Mouse (Mus musculus): Measurements from ENCODE around the gene Atp1a1.

The Atp1a1 gene

GRCm38 (mm10) chr3:101552621-101553620, 51.6 kb downstream of the Atp1a1 start:
- DNase-seq (ENCODE audit: low spot score): no peak

- DNase-seq (ENCODE audit: low spot score): no peak
These were observed 52.8 kb downstream of the Atp1a1 start for GRCm38 (mm10) chr3:101551457-101552230.

- no peak for DNase-seq (ENCODE audit: low spot score)
These were observed 54.7 kb downstream of the Atp1a1 start for GRCm38 (mm10) chr3:101549749-101550148.

GRCm38 (mm10) chr3:101544116-101544515, 60.4 kb downstream of the Atp1a1 start:
- DNase-seq (ENCODE audit: low spot score): no peak

- DNase-seq (ENCODE audit: low spot score): no peak
These were observed 62.9 kb downstream of the Atp1a1 start for GRCm38 (mm10) chr3:101541571-101541970.

GRCm38 (mm10) chr3:101540568-101540967, 63.9 kb downstream of the Atp1a1 start:
- DNase-seq (ENCODE audit: low spot score): no peak

- DNase-seq (ENCODE audit: low spot score): no peak
These were observed 68.2 kb downstream of the Atp1a1 start for GRCm38 (mm10) chr3:101536322-101536721.

- DNase-seq (ENCODE audit: low spot score): no peak
These were observed 70.2 kb downstream of the Atp1a1 start for GRCm38 (mm10) chr3:101534311-101534710.

GRCm38 (mm10) chr3:101533373-101533772, 71.1 kb downstream of the Atp1a1 start:
- no peak for DNase-seq (ENCODE audit: low spot score)

- no peak for DNase-seq (ENCODE audit: low spot score)
These were observed 73.6 kb downstream of the Atp1a1 start for GRCm38 (mm10) chr3:101530928-101531327.

GRCm38 (mm10) chr3:101528900-101529594, 75.4 kb downstream of the Atp1a1 start:
- no peak for DNase-seq (ENCODE audit: low spot score)

- no peak for DNase-seq (ENCODE audit: low spot score)
These were observed 76.2 kb downstream of the Atp1a1 start for GRCm38 (mm10) chr3:101528157-101528899.

- DNase-seq (ENCODE audit: low spot score): no peak
These were observed 77.9 kb downstream of the Atp1a1 start for GRCm38 (mm10) chr3:101526603-101527002.

Measured in urinary bladder, postnatal 10 days (tissue).